In the genomic region with DNA sequence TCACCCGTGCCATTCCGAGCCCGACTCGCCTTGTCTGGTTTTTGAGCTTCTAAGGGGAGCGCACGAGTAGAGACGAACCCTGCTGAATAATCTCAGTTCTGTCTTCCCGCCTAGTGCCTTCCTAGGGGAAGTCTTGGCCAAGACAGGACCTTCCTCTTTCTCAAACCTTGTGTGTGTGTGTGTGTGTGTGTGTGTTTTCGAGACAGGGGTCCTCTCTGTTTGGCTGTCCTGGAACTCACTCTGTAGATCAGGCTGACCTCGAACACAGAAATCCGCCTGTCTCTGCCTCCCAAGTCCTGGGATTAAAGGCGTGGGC, we compare ENCODE assay signal across 1 mouse cellular context.
TF ChIP-seq lines count a peak whose summit lies in the region.

No protein-coding gene starts in this region.

TF ChIP-seq in MEL, 35 proteins besides CTCF, POLR2A, EP300 and RAD21 (continued from another document):
- TF ChIP-seq ZMIZ1 (IDR thresholded peaks at IDR 0.05; ENCODE audit: low read depth, low read length) = no peak
- TF ChIP-seq BHLHE40 (IDR thresholded peaks at IDR 0.05; ENCODE audit: borderline replicate concordance, low read depth, low read length) = no peak
- no peak for TF ChIP-seq TCF12 (IDR thresholded peaks at IDR 0.05; ENCODE audit: low read depth, low read length)
- no peak for TF ChIP-seq ZC3H11A (IDR thresholded peaks at IDR 0.05; ENCODE audit: low read depth, low read length)
- no peak for TF ChIP-seq HCFC1 (IDR thresholded peaks at IDR 0.05; ENCODE audit: low read depth, low read length)
- TF ChIP-seq SIN3A (IDR thresholded peaks at IDR 0.05; ENCODE audit: low read length) = no peak
